10 mouse cellular contexts compared by ENCODE assay signal in genomic region chr7:6344124-6344523, GRCm38 (mm10). TPM values are rescaled to one million over a fixed set of nuclear protein-coding genes. Genes with fewer than 3 reads are reported as not detected.
DNase-seq lines count a peak whose midpoint lies in the region; ATAC-seq and TF ChIP-seq lines count a peak whose summit lies in the region.
"Had no signal": no experiment of that assay in that cellular context is flagged by ENCODE, and none has a peak within 500 bp of the region (broad histone marks: within the 10 kb centered on the region; RNA-seq: fewer than 3 reads in every experiment).

No protein-coding gene starts in this region.

- H3K4me3 ChIP-seq in heart, embryonic 10.5 days = peak overlapping the region; percentile 77
- peak overlapping the region; percentile 92 to 97 for H3K4me3 ChIP-seq in ES-E14 (ENCODE audit: insufficient read depth in 1 of 2, low read depth in 1 of 2, low read length in 2 of 2, poor library complexity in 1 of 2, severe bottlenecking in 1 of 2)
- peak overlapping the region; percentile 62 for H3K4me3 ChIP-seq in hindbrain, embryonic 10.5 days
- H3K4me3 ChIP-seq in liver, embryonic 16.5 days (ENCODE audit: low read depth, low read length) = peak overlapping the region; percentile 68

- H3K36me3 ChIP-seq in heart, embryonic 10.5 days = no peaks in the 10 kb centered on the region
- no peaks in the 10 kb centered on the region for H3K36me3 ChIP-seq in ES-E14 (ENCODE audit: control insufficient read depth, insufficient read depth, low read length, poor library complexity, severe bottlenecking)
- H3K36me3 ChIP-seq in hindbrain, embryonic 10.5 days = no peaks in the 10 kb centered on the region
- no peaks in the 10 kb centered on the region for H3K36me3 ChIP-seq in liver, embryonic 16.5 days (ENCODE audit: control insufficient read depth, insufficient read depth)

- H3K9ac ChIP-seq in ES-E14 (ENCODE audit: insufficient read depth, low read depth, low read length, poor library complexity, severe bottlenecking) = peak overlapping the region; percentile 69; the same call in 1 of the 2 replicates
- peak overlapping the region; percentile 58; the same call in 1 of the 2 replicates for H3K9ac ChIP-seq in liver, embryonic 16.5 days (ENCODE audit: low read depth, low read length)

- no peaks in the 10 kb centered on the region for H3K4me1 ChIP-seq in heart, embryonic 10.5 days
- no peaks in the 10 kb centered on the region; a peak in 1 of 4 replicates for H3K4me1 ChIP-seq in ES-E14 (ENCODE audit: control insufficient read depth in 2 of 2, insufficient read depth in 2 of 2, low read length in 2 of 2, poor library complexity in 1 of 2)
- H3K4me1 ChIP-seq in hindbrain, embryonic 10.5 days (replicated peaks) = 0 out of 2 replicates have a peak, but pooled peaks cover 4% of the 10 kb centered on the region
- no peaks in the 10 kb centered on the region for H3K4me1 ChIP-seq in liver, embryonic 16.5 days (ENCODE audit: control insufficient read depth, low read depth, low read length)

- H3K4me2 ChIP-seq in liver, embryonic 16.5 days (ENCODE audit: low read depth, low read length) = peak overlapping the region; percentile 66

- no peak for ATAC-seq in liver, embryonic 16.5 days (ENCODE audit: low read depth)

- DNase-seq in heart, embryonic 10.5 days (ENCODE audit: low spot score) = peak; percentile 28
- no peak for DNase-seq in heart, adult 18-20 months
- DNase-seq in ES-E14 (ENCODE audit: low read depth, low spot score) = no peak
- no peak for DNase-seq in hindbrain, embryonic 10.5 days (ENCODE audit: low spot score)
- no peak for DNase-seq in urinary bladder, postnatal 4 days (ENCODE audit: low spot score in 2 of 2)
- no peak for DNase-seq in spleen, postnatal 14 days (ENCODE audit: low spot score in 2 of 2)
- DNase-seq in right cerebral cortex, adult 2 months (ENCODE audit: low spot score in 2 of 2) = no peak

- 32% methylated on average over 10 of the region's 10 CpGs for WGBS in heart, embryonic 10.5 days
- WGBS in hindbrain, embryonic 10.5 days = 36% methylated on average over 10 of the region's 10 CpGs
- WGBS in liver, embryonic 16.5 days (ENCODE audit: insufficient replicate concordance) = 30% methylated on average over 10 of the region's 10 CpGs

- H3K9me3 ChIP-seq in heart, embryonic 10.5 days = no peaks in the 10 kb centered on the region
- H3K9me3 ChIP-seq in ES-E14 (ENCODE audit: control insufficient read depth, insufficient read depth, low read depth, low read length) = no peaks in the 10 kb centered on the region
- no peaks in the 10 kb centered on the region for H3K9me3 ChIP-seq in hindbrain, embryonic 10.5 days
- no peaks in the 10 kb centered on the region for H3K9me3 ChIP-seq in liver, embryonic 16.5 days (replicated peaks; ENCODE audit: control insufficient read depth, low read length)

- H3K27ac ChIP-seq in heart, embryonic 10.5 days = peak overlapping the region; percentile 89; the same call in 1 of the 2 replicates
- H3K27ac ChIP-seq in ES-E14 (ENCODE audit: insufficient read depth, low read depth, low read length, poor library complexity, severe bottlenecking) = no peak overlapping the region
- peak overlapping the region; percentile 90 for H3K27ac ChIP-seq in hindbrain, embryonic 10.5 days
- H3K27ac ChIP-seq in liver, embryonic 16.5 days (ENCODE audit: low read length) = no peak overlapping the region

- no peaks in the 10 kb centered on the region for H3K27me3 ChIP-seq in heart, embryonic 10.5 days (ENCODE audit: insufficient read depth, poor library complexity, severe bottlenecking)
- H3K27me3 ChIP-seq in hindbrain, embryonic 10.5 days (ENCODE audit: insufficient read depth, poor library complexity, severe bottlenecking) = no peaks in the 10 kb centered on the region
- no peaks in the 10 kb centered on the region for H3K27me3 ChIP-seq in liver, embryonic 16.5 days (ENCODE audit: control insufficient read depth, insufficient read depth, low read depth, low read length)

- in situ Hi-C loops in ES-E14 (cut with MboI; ENCODE audit: low sequenced_read_pairs in 2 of 2, unreplicated experiment in 2 of 2) = no loop called here

TF ChIP-seq in ES-E14, 5 proteins besides CTCF, POLR2A, EP300 and RAD21:
- no peak for TF ChIP-seq ZC3H11A (IDR thresholded peaks at IDR 0.05; ENCODE audit: borderline replicate concordance, low read depth, low read length)
- no peak for TF ChIP-seq HCFC1 (IDR thresholded peaks at IDR 0.05; ENCODE audit: borderline replicate concordance, insufficient read depth, low read length)
- TF ChIP-seq MAFK (IDR thresholded peaks at IDR 0.05; ENCODE audit: insufficient read depth, low read depth, low read length) = no peak
- no peak for TF ChIP-seq CHD2 (IDR thresholded peaks at IDR 0.05; ENCODE audit: low read depth, low read length)
- no peak for TF ChIP-seq ZNF384 (IDR thresholded peaks at IDR 0.05; ENCODE audit: low read depth, low read length)

RNA-seq across cellular contexts. Expression of gene Gm3854, which starts 0.6 kb away (rescaled TPM):
- 1.8 and 2.4 TPM in 2 replicates for polyA plus RNA-seq in heart, embryonic 10.5 days (2016; fragmentation: Nextera tagmentation; extraction: Ambion mirVana)
- under 1 TPM; 0.22 to 0.36 TPM for total RNA-seq in heart, adult 18-20 months (2021)
- 2.5 and 2.9 TPM in 2 replicates for total RNA-seq in ES-E14 (2012; rRNA removed)
- polyA plus RNA-seq in hindbrain, embryonic 10.5 days (2016; fragmentation: Nextera tagmentation; extraction: Ambion mirVana) = 3.4 and 3.5 TPM in 2 replicates
- 0.11 and 0.13 TPM in 2 replicates for polyA plus RNA-seq in liver, embryonic 16.5 days (2015; fragmentation: Nextera tagmentation; extraction: Ambion mirVana)

RNA-seq across cellular contexts. Expression of gene Zfp583, which starts 13.0 kb away (rescaled TPM):
- 4.9 and 5.3 TPM in 2 replicates for polyA plus RNA-seq in heart, embryonic 10.5 days (2016; fragmentation: Nextera tagmentation; extraction: Ambion mirVana)
- total RNA-seq in heart, adult 18-20 months (2021) = 1 to 10 TPM; 2.9 to 3.0 TPM
- 3.2 and 3.6 TPM in 2 replicates for total RNA-seq in ES-E14 (2012; rRNA removed)
- 6.8 and 7.2 TPM in 2 replicates for polyA plus RNA-seq in hindbrain, embryonic 10.5 days (2016; fragmentation: Nextera tagmentation; extraction: Ambion mirVana)
- 0.45 and 0.89 TPM in 2 replicates for polyA plus RNA-seq in liver, embryonic 16.5 days (2015; fragmentation: Nextera tagmentation; extraction: Ambion mirVana)

RNA-seq across cellular contexts. Expression of gene Zfp78, which starts 19.0 kb away (rescaled TPM):
- polyA plus RNA-seq in heart, embryonic 10.5 days (2016; fragmentation: Nextera tagmentation; extraction: Ambion mirVana) = 0.83 and 1.3 TPM in 2 replicates
- 1 to 10 TPM; 2.2 to 2.5 TPM for total RNA-seq in heart, adult 18-20 months (2021)
- 1.2 and 1.5 TPM in 2 replicates for total RNA-seq in ES-E14 (2012; rRNA removed)
- 2.3 and 2.5 TPM in 2 replicates for polyA plus RNA-seq in hindbrain, embryonic 10.5 days (2016; fragmentation: Nextera tagmentation; extraction: Ambion mirVana)
- 0.84 TPM in 2 replicates for polyA plus RNA-seq in liver, embryonic 16.5 days (2015; fragmentation: Nextera tagmentation; extraction: Ambion mirVana)

RNA-seq across cellular contexts. Expression of gene Zfp28, which starts 39.0 kb away (rescaled TPM):
- 8.6 and 9.5 TPM in 2 replicates for polyA plus RNA-seq in heart, embryonic 10.5 days (2016; fragmentation: Nextera tagmentation; extraction: Ambion mirVana)
- 1 to 10 TPM; 2.8 to 3.7 TPM for total RNA-seq in heart, adult 18-20 months (2021)
- 5.6 and 7.7 TPM in 2 replicates for total RNA-seq in ES-E14 (2012; rRNA removed)
- 12.0 and 13.0 TPM in 2 replicates for polyA plus RNA-seq in hindbrain, embryonic 10.5 days (2016; fragmentation: Nextera tagmentation; extraction: Ambion mirVana)
- 1.2 and 1.3 TPM in 2 replicates for polyA plus RNA-seq in liver, embryonic 16.5 days (2015; fragmentation: Nextera tagmentation; extraction: Ambion mirVana)

RNA-seq across cellular contexts. Expression of gene Smim17, which starts 54.4 kb away (rescaled TPM):
- 0.18 and 0.21 TPM in 2 replicates for polyA plus RNA-seq in heart, embryonic 10.5 days (2016; fragmentation: Nextera tagmentation; extraction: Ambion mirVana)
- not detected for total RNA-seq in heart, adult 18-20 months (2021)
- total RNA-seq in ES-E14 (2012; rRNA removed) = 0.21 and 0.54 TPM in 2 replicates
- polyA plus RNA-seq in hindbrain, embryonic 10.5 days (2016; fragmentation: Nextera tagmentation; extraction: Ambion mirVana) = 0.29 and 1.2 TPM in 2 replicates
- not detected in 2 replicates for polyA plus RNA-seq in liver, embryonic 16.5 days (2015; fragmentation: Nextera tagmentation; extraction: Ambion mirVana)
- total RNA-seq: megakaryocyte, adult 5-6 weeks had no signal
- polyA plus RNA-seq: gonadal fat pad, adult 2 months had no signal

Comparison
In these comparisons a context has a peak if more than half of its experiments do, and no peak if none do; other contexts are left out.
1. H3K27ac ChIP-seq: peak in heart, embryonic 10.5 days (single experiment) and hindbrain, embryonic 10.5 days (single experiment); none in ES-E14 (single experiment) and liver, embryonic 16.5 days (single experiment).
2. Peak in every context shown above with its lines, with median percentiles within 50 percentile points of each other: H3K4me3 ChIP-seq.